Mouse (Mus musculus) adrenal gland, adult (tissue): ENCODE measurements around the gene Vmn2r33.
"Not testable (repeated sequence)": the region's sequence is repeated elsewhere in the genome, so short reads cannot be mapped to it uniquely, and the experiment has no call there.

Experiments
- DNase-seq, 2 experiments: peaks; one replicate each; pipeline ENCODE4 v3.0.0; 2022 to 2023; ENCODE audit warnings: low spot score in 1 of 2; ENCODE audit not compliant: inconsistent age in 2 of 2

Vmn2r33 gene

GRCm38 (mm10) chr7:7566686-7567085, at the start of gene Vmn2r33:
Gene Vmn2r33, minus strand, starts transcription at chr7:7566786.
- not testable (repeated sequence) for DNase-seq
